Mouse (Mus musculus) retina, adult 2 months (tissue): ENCODE measurements around the gene Pla2g7.
A peak's percentile ranks its signal among the peaks of the same experiment; 100 is the strongest.

ENCODE experiments used
- DNase-seq: peaks from one replicate; pipeline ENCODE4 v3.0.0-alpha.2; 2012; ENCODE audit warnings: low read depth, low spot score

Gene Pla2g7

GRCm38 (mm10) chr17:43580456-43580855 is 12.6 kb downstream of the Pla2g7 start:
- no peak for DNase-seq

GRCm38 (mm10) chr17:43581012-43581467 is 13.1 kb downstream of the Pla2g7 start:
- no peak for DNase-seq

GRCm38 (mm10) chr17:43584771-43585170 is 16.9 kb downstream of the Pla2g7 start:
- no peak for DNase-seq

- no peak for DNase-seq
Measured at GRCm38 (mm10) chr17:43587278-43587677, 19.4 kb downstream of the Pla2g7 start.

- DNase-seq: no peak
Measured at GRCm38 (mm10) chr17:43589750-43590149, 21.9 kb downstream of the Pla2g7 start.

GRCm38 (mm10) chr17:43590531-43590930 is 22.6 kb downstream of the Pla2g7 start:
- no peak for DNase-seq

- no peak for DNase-seq
Measured at GRCm38 (mm10) chr17:43592296-43593291, 24.7 kb downstream of the Pla2g7 start.

GRCm38 (mm10) chr17:43597742-43598141 is 29.8 kb downstream of the Pla2g7 start:
- no peak for DNase-seq

GRCm38 (mm10) chr17:43598706-43599105 is 30.8 kb downstream of the Pla2g7 start:
- no peak for DNase-seq

GRCm38 (mm10) chr17:43606704-43607103 is 38.8 kb downstream of the Pla2g7 start:
- peak; percentile 57 for DNase-seq

GRCm38 (mm10) chr17:43611586-43611985 is 43.7 kb downstream of the Pla2g7 start:
- peak; percentile 50 for DNase-seq

- no peak for DNase-seq
Measured at GRCm38 (mm10) chr17:43612221-43612620, 44.3 kb downstream of the Pla2g7 start.

GRCm38 (mm10) chr17:43619156-43619555 is 51.3 kb downstream of the Pla2g7 start:
- no peak for DNase-seq

GRCm38 (mm10) chr17:43622076-43622475 is 54.2 kb downstream of the Pla2g7 start:
- no peak for DNase-seq

GRCm38 (mm10) chr17:43628246-43628645 is 60.3 kb downstream of the Pla2g7 start:
- no peak for DNase-seq

GRCm38 (mm10) chr17:43629026-43629495 is 61.2 kb downstream of the Pla2g7 start:
- no peak for DNase-seq

GRCm38 (mm10) chr17:43629496-43630426 is 61.9 kb downstream of the Pla2g7 start, which contains the start of gene Tdrd6:
Gene Tdrd6, minus strand, starts transcription at chr17:43630299.
- no peak for DNase-seq

GRCm38 (mm10) chr17:43630427-43630760 is 62.5 kb downstream of the Pla2g7 start:
- DNase-seq: no peak

GRCm38 (mm10) chr17:43637146-43637545 is 69.2 kb downstream of the Pla2g7 start:
- no peak for DNase-seq

GRCm38 (mm10) chr17:43640825-43641224 is 72.9 kb downstream of the Pla2g7 start:
- no peak for DNase-seq

GRCm38 (mm10) chr17:43643191-43643590 is 75.3 kb downstream of the Pla2g7 start:
- no peak for DNase-seq

GRCm38 (mm10) chr17:43644375-43644774 is 76.5 kb downstream of the Pla2g7 start:
- DNase-seq: no peak
